Mouse (Mus musculus): ENCODE data around the gene Pabpn1.

GRCm38 (mm10) chr14:54935904-54936830, 43.9 kb downstream of the Pabpn1 start, which contains the start of gene Cmtm5:
- TF ChIP-seq CTCF (conservative IDR thresholded peaks at IDR 0.05; ENCODE audit: insufficient read depth, insufficient read length, low read depth, low read length) (no peak), POLR2A (IDR thresholded peaks at IDR 0.05; ENCODE audit: low read depth, low read length) (no peak)

All from kidney, adult 2 months (tissue).